Mouse (Mus musculus) CH12.LX (cell line): Measurements from ENCODE around the gene Tmem104.

ENCODE experiments used
- CHD1 ChIP-seq: IDR thresholded peaks from 2 replicates; pipeline ENCODE4 v1.6.1; 2012; ENCODE audit warnings: low read depth, low read length, improper control_type of control experiment, inconsistent platforms
- CTCF ChIP-seq, 2 experiments: IDR thresholded peaks in 1 of 2; conservative IDR thresholded peaks in 1 of 2; 2 replicates each; pipeline ENCODE4 v1.5.1; 2011 to 2012; ENCODE audit warnings: low read depth in 2 of 2, low read length in 2 of 2, improper control_type of control experiment in 1 of 2, inconsistent platforms in 1 of 2, mild to moderate bottlenecking in 1 of 2, moderate library complexity in 1 of 2
- E2F4 ChIP-seq: IDR thresholded peaks from 2 replicates; pipeline ENCODE4 v1.6.1; 2011; ENCODE audit warnings: low read depth, low read length, improper control_type of control experiment; ENCODE audit not compliant: insufficient replicate concordance
- GABPA ChIP-seq: IDR thresholded peaks from 2 replicates; pipeline ENCODE4 v1.6.1; 2012; ENCODE audit warnings: low read depth, low read length, improper control_type of control experiment, inconsistent platforms; ENCODE audit not compliant: insufficient replicate concordance
- HCFC1 ChIP-seq: IDR thresholded peaks from 2 replicates; pipeline ENCODE4 v1.6.1; 2012; ENCODE audit warnings: low read depth, mild to moderate bottlenecking, inconsistent platforms, low read length, improper control_type of control experiment
- MAX ChIP-seq: IDR thresholded peaks from 2 replicates; pipeline ENCODE4 v1.6.1; 2011; ENCODE audit warnings: low read length, improper control_type of control experiment
- MYC ChIP-seq: IDR thresholded peaks from 2 replicates; pipeline ENCODE4 v1.6.1; 2011; ENCODE audit warnings: low read depth, mild to moderate bottlenecking, improper control_type of control experiment, low read length
- NELFE ChIP-seq: IDR thresholded peaks from 2 replicates; pipeline ENCODE4 v1.6.1; 2011; ENCODE audit warnings: low read depth, low read length, improper control_type of control experiment
- POLR2A ChIP-seq: IDR thresholded peaks from 2 replicates; pipeline ENCODE4 v1.6.1; 2011; ENCODE audit warnings: low read depth, mild to moderate bottlenecking, improper control_type of control experiment, low read length
- POLR2AphosphoS2 ChIP-seq: IDR thresholded peaks from 2 replicates; pipeline ENCODE4 v1.6.1; 2011; ENCODE audit warnings: low read depth, low read length, improper control_type of control experiment
- RCOR1 ChIP-seq: conservative IDR thresholded peaks from 2 replicates; pipeline ENCODE4 v1.6.1; 2012; ENCODE audit warnings: low read depth, mild to moderate bottlenecking, inconsistent platforms, low read length, improper control_type of control experiment
- UBTF ChIP-seq: IDR thresholded peaks from 2 replicates; pipeline ENCODE4 v1.6.1; 2012; ENCODE audit warnings: low read depth, mild to moderate bottlenecking, inconsistent platforms, low read length, improper control_type of control experiment, moderate library complexity
- USF1 ChIP-seq: IDR thresholded peaks from 2 replicates; pipeline ENCODE4 v1.6.1; 2014; ENCODE audit warnings: low read depth, mild to moderate bottlenecking, inconsistent platforms, low read length, improper control_type of control experiment
- ZKSCAN1 ChIP-seq: IDR thresholded peaks from 2 replicates; pipeline ENCODE4 v1.6.1; 2012; ENCODE audit warnings: low read depth, inconsistent platforms, low read length, improper control_type of control experiment, borderline replicate concordance

- no peak for TF ChIP-seq ZKSCAN1
- no peak for TF ChIP-seq HCFC1
- no peak for TF ChIP-seq CTCF (conservative IDR thresholded peaks at IDR 0.05 in 1 of 2, IDR thresholded peaks at IDR 0.05 in 1 of 2; ENCODE audit: low read depth in 2 of 2, low read length in 2 of 2)
- TF ChIP-seq NELFE, result no peak
- TF ChIP-seq POLR2A, result no peak
- TF ChIP-seq GABPA, result no peak
- no peak for TF ChIP-seq RCOR1
- TF ChIP-seq MAX, result no peak
- TF ChIP-seq USF1, result no peak
- TF ChIP-seq E2F4, result no peak
- no peak for TF ChIP-seq CHD1
- no peak for TF ChIP-seq MYC
- no peak for TF ChIP-seq POLR2AphosphoS2
- TF ChIP-seq UBTF, result no peak
These were observed 8.6 kb downstream of the Tmem104 start for GRCm38 (mm10) chr11:115195933-115196332.
